Mouse (Mus musculus): Measurements from ENCODE around the gene Bri3. TPM values are rescaled to one million over a fixed set of nuclear protein-coding genes. Genes with fewer than 3 reads are reported as not detected.
"Not testable (repeated sequence)": the region's sequence is repeated elsewhere in the genome, so short reads cannot be mapped to it uniquely, and the experiment has no call there.

The Bri3 gene
- total and polyA plus RNA-seq, 3 experiments, result 21.6 to 40.5 TPM; not detected in 1

- H3K79me2 ChIP-seq (ENCODE audit: control insufficient read depth, insufficient read depth, low read length, poor library complexity), result no peaks in the 10 kb centered on the region
- H3K9me3 ChIP-seq (replicated peaks; ENCODE audit: insufficient read depth, low read length), result no peaks in the 10 kb centered on the region
- H3K27ac ChIP-seq (ENCODE audit: control insufficient read depth, low read depth, low read length), result no peak overlapping the region
- TF ChIP-seq MYC (IDR thresholded peaks at IDR 0.05; ENCODE audit: low read depth, low read length), result no peak
- TF ChIP-seq MAX (IDR thresholded peaks at IDR 0.05; ENCODE audit: low read length), result no peak
- H3K36me3 ChIP-seq (ENCODE audit: control insufficient read depth in 1 of 2, insufficient read depth in 2 of 2, low read length in 2 of 2), result no peaks in the 10 kb centered on the region
- H3K27me3 ChIP-seq (ENCODE audit: control insufficient read depth in 1 of 2, insufficient read depth in 2 of 2, low read length in 2 of 2), result no peaks in the 10 kb centered on the region
- DNase-seq (ENCODE audit: low read depth, low spot score), result no peak
- no peak overlapping the region for H3K4me3 ChIP-seq (ENCODE audit: control insufficient read depth in 1 of 2, insufficient read depth in 1 of 2, low read depth in 2 of 2, low read length in 2 of 2)
- no peaks in the 10 kb centered on the region for H3K4me1 ChIP-seq (ENCODE audit: control insufficient read depth in 1 of 2, insufficient read depth in 2 of 2, low read length in 2 of 2)
- no peak overlapping the region for H3K9ac ChIP-seq (ENCODE audit: control insufficient read depth, low read depth, low read length, poor library complexity, severe bottlenecking)
These were observed 116.1 kb downstream of the Bri3 start for GRCm38 (mm10) chr5:144360346-144360745.

GRCm38 (mm10) chr5:144364680-144365357 is 120.6 kb downstream of the Bri3 start:
- TF ChIP-seq UBTF (IDR thresholded peaks at IDR 0.05; ENCODE audit: borderline replicate concordance, insufficient read depth, low read depth, low read length) (no peak), TAL1 (IDR thresholded peaks at IDR 0.05; ENCODE audit: low read length) (no peak), NELFE (IDR thresholded peaks at IDR 0.05; ENCODE audit: low read depth, low read length) (no peak), GATA1 (IDR thresholded peaks at IDR 0.05; ENCODE audit: low read depth, low read length) (no peak), USF1 (IDR thresholded peaks at IDR 0.05; ENCODE audit: low read depth, low read length) (no peak), ZMIZ1 (IDR thresholded peaks at IDR 0.05; ENCODE audit: low read depth, low read length) (no peak), JUND (IDR thresholded peaks at IDR 0.05; ENCODE audit: low read depth, low read length) (no peak), MAX (IDR thresholded peaks at IDR 0.05; ENCODE audit: low read length) (no peak), MEF2A (IDR thresholded peaks at IDR 0.05; ENCODE audit: extremely low read depth, insufficient replicate concordance, low read depth, low read length, poor library complexity, severe bottlenecking) (no peak), ZNF384 (IDR thresholded peaks at IDR 0.05; ENCODE audit: low read depth, low read length) (no peak), MXI1 (IDR thresholded peaks at IDR 0.05; ENCODE audit: low read depth, low read length) (no peak), GABPA (IDR thresholded peaks at IDR 0.05; ENCODE audit: low read depth, low read length) (no peak), CTCF (IDR thresholded peaks at IDR 0.05 in 2 of 3, conservative IDR thresholded peaks at IDR 0.05 in 1 of 3; ENCODE audit: control insufficient read depth in 1 of 3, insufficient read depth in 1 of 3, low read depth in 2 of 3, low read length in 3 of 3, poor library complexity in 1 of 3, severe bottlenecking in 1 of 3) (no peak), HCFC1 (IDR thresholded peaks at IDR 0.05; ENCODE audit: low read depth, low read length) (no peak), SMC3 (IDR thresholded peaks at IDR 0.05; ENCODE audit: low read depth, low read length) (no peak)
- Histone ChIP-seq H3K4me1 (ENCODE audit: control insufficient read depth in 1 of 2, insufficient read depth in 2 of 2, low read length in 2 of 2) (no peaks in the 10 kb centered on the region), H3K9me3 (replicated peaks; ENCODE audit: insufficient read depth, low read length) (no peaks in the 10 kb centered on the region), H3K79me2 (ENCODE audit: control insufficient read depth, insufficient read depth, low read length, poor library complexity) (no peaks in the 10 kb centered on the region), H3K9ac (ENCODE audit: control insufficient read depth, low read depth, low read length, poor library complexity, severe bottlenecking) (no peak overlapping the region), H3K4me3 (ENCODE audit: control insufficient read depth in 1 of 2, insufficient read depth in 1 of 2, low read depth in 2 of 2, low read length in 2 of 2) (no peak overlapping the region), H3K27ac (ENCODE audit: control insufficient read depth, low read depth, low read length) (no peak overlapping the region), H3K27me3 (ENCODE audit: control insufficient read depth in 1 of 2, insufficient read depth in 2 of 2, low read length in 2 of 2) (no peaks in the 10 kb centered on the region), H3K36me3 (ENCODE audit: control insufficient read depth in 1 of 2, insufficient read depth in 2 of 2, low read length in 2 of 2) (no peaks in the 10 kb centered on the region)
- no peak for DNase-seq (ENCODE audit: low read depth, low spot score)

GRCm38 (mm10) chr5:144366551-144366950 is 122.3 kb downstream of the Bri3 start:
- not testable (repeated sequence) for H3K36me3 ChIP-seq (ENCODE audit: control insufficient read depth in 1 of 2, insufficient read depth in 2 of 2, low read length in 2 of 2); H3K9ac ChIP-seq (ENCODE audit: control insufficient read depth, low read depth, low read length, poor library complexity, severe bottlenecking); H3K27ac ChIP-seq (ENCODE audit: control insufficient read depth, low read depth, low read length); H3K9me3 ChIP-seq (replicated peaks; ENCODE audit: insufficient read depth, low read length); H3K4me3 ChIP-seq (ENCODE audit: control insufficient read depth in 1 of 2, insufficient read depth in 1 of 2, low read depth in 2 of 2, low read length in 2 of 2); H3K27me3 ChIP-seq (ENCODE audit: control insufficient read depth in 1 of 2, insufficient read depth in 2 of 2, low read length in 2 of 2); H3K4me1 ChIP-seq (ENCODE audit: control insufficient read depth in 1 of 2, insufficient read depth in 2 of 2, low read length in 2 of 2); DNase-seq (ENCODE audit: low read depth, low spot score); H3K79me2 ChIP-seq (ENCODE audit: control insufficient read depth, insufficient read depth, low read length, poor library complexity)
